Mouse (Mus musculus) adrenal gland, adult 18-20 months (tissue): ENCODE results near the gene Haao. TPM values are rescaled to one million over a fixed set of nuclear protein-coding genes. Genes with fewer than 3 reads are reported as not detected.
A peak's percentile ranks its signal among the peaks of the same experiment; 100 is the strongest.
"Not testable (repeated sequence)": the region's sequence is repeated elsewhere in the genome, so short reads cannot be mapped to it uniquely, and the experiment has no call there.

Source experiments
- DNase-seq, 2 experiments: peaks; one replicate each; pipeline ENCODE4 v3.0.0; 2021 to 2022; ENCODE audit warnings: low spot score in 2 of 2
- total RNA-seq, 2 experiments: library from RNA; stranded (reverse); gene quantifications; 1 replicate in 1 of 2; 2 replicates in 1 of 2; pipeline ENCODE4 v1.2.3; 2021

The Haao gene
- total RNA-seq, 2 experiments from 2014 or later = 0.56 to 1.6 TPM

GRCm38 (mm10) chr17:83866582-83866981 is 18.8 kb upstream of the Haao start:
- no peak for DNase-seq

GRCm38 (mm10) chr17:83865366-83865765 is 17.6 kb upstream of the Haao start:
- DNase-seq = no peak

GRCm38 (mm10) chr17:83862134-83862881 is 14.5 kb upstream of the Haao start:
- DNase-seq = peak; percentile 58 to 63

GRCm38 (mm10) chr17:83861444-83862133 is 13.8 kb upstream of the Haao start:
- peak; percentile 99 to 100 for DNase-seq

- not testable (repeated sequence) for DNase-seq
Observed at GRCm38 (mm10) chr17:83860968-83861367, 13.2 kb upstream of the Haao start.

GRCm38 (mm10) chr17:83860224-83860623 is 12.5 kb upstream of the Haao start:
- no peak for DNase-seq

GRCm38 (mm10) chr17:83859639-83860038 is 11.9 kb upstream of the Haao start:
- DNase-seq = no peak

- DNase-seq = no peak
Observed at GRCm38 (mm10) chr17:83858413-83858812, 10.7 kb upstream of the Haao start.

GRCm38 (mm10) chr17:83854284-83854918 is 6.6 kb upstream of the Haao start:
- no peak for DNase-seq

GRCm38 (mm10) chr17:83853831-83854230 is 6.1 kb upstream of the Haao start:
- DNase-seq = no peak

GRCm38 (mm10) chr17:83850864-83851263 is 3.1 kb upstream of the Haao start:
- DNase-seq = no peak

GRCm38 (mm10) chr17:83850458-83850857 is 2.7 kb upstream of the Haao start:
- DNase-seq = peak; percentile 90 to 93

GRCm38 (mm10) chr17:83849717-83850116 is 2.0 kb upstream of the Haao start:
- no peak for DNase-seq

GRCm38 (mm10) chr17:83849081-83849675 is 1.4 kb upstream of the Haao start:
- DNase-seq = no peak

GRCm38 (mm10) chr17:83848482-83848881 is 719 bp upstream of the Haao start:
- no peak for DNase-seq

- DNase-seq = no peak
Observed at GRCm38 (mm10) chr17:83847100-83847499, 663 bp downstream of the Haao start.

GRCm38 (mm10) chr17:83846301-83847021 is 1.3 kb downstream of the Haao start:
- no peak for DNase-seq

- DNase-seq = no peak
Observed at GRCm38 (mm10) chr17:83845538-83845937, 2.2 kb downstream of the Haao start.

GRCm38 (mm10) chr17:83843780-83844179 is 4.0 kb downstream of the Haao start:
- DNase-seq = no peak

GRCm38 (mm10) chr17:83841011-83841410 is 6.8 kb downstream of the Haao start:
- no peak for DNase-seq

GRCm38 (mm10) chr17:83839132-83839531 is 8.6 kb downstream of the Haao start:
- no peak for DNase-seq
